Mouse (Mus musculus) liver, embryonic 12.5 days (tissue): ENCODE measurements around the gene Abcb7. TPM values are rescaled to one million over a fixed set of nuclear protein-coding genes. Genes with fewer than 3 reads are reported as not detected.

Experiments used
- ATAC-seq: fragments of 200-750 bp; cut with Nextera tagmentation; 2 replicates; pipeline ENCODE4 v1.8.0; 2017; ENCODE audit warnings: moderate number of reproducible peaks, mild to moderate bottlenecking, moderate library complexity
- H3K27ac ChIP-seq: fragments of 300-500 bp; sonication (generic); 2 replicates; pipeline ENCODE4 v1.5.1; 2016; ENCODE audit warnings: mild to moderate bottlenecking
- H3K27me3 ChIP-seq: fragments of 300-500 bp; sonication (generic); replicated peaks from 2 replicates; pipeline ENCODE4 v1.6.1; 2016; ENCODE audit warnings: mild to moderate bottlenecking, moderate library complexity
- H3K36me3 ChIP-seq: fragments of 300-500 bp; sonication (generic); 2 replicates; pipeline ENCODE4 v1.6.1; 2016; ENCODE audit warnings: mild to moderate bottlenecking, moderate library complexity
- H3K4me1 ChIP-seq: fragments of 300-500 bp; sonication (generic); 2 replicates; pipeline ENCODE4 v1.6.1; 2016
- H3K4me2 ChIP-seq: fragments of 300-500 bp; sonication (generic); 2 replicates; pipeline ENCODE4 v1.6.1; 2016; ENCODE audit warnings: mild to moderate bottlenecking, moderate library complexity
- H3K4me3 ChIP-seq: fragments of 300-500 bp; sonication (generic); 2 replicates; pipeline ENCODE4 v1.5.1; 2016; ENCODE audit warnings: mild to moderate bottlenecking, moderate library complexity
- H3K9ac ChIP-seq: fragments of 300-500 bp; sonication (generic); 2 replicates; pipeline ENCODE4 v1.6.1; 2016; ENCODE audit warnings: mild to moderate bottlenecking, moderate library complexity
- H3K9me3 ChIP-seq: fragments of 300-500 bp; sonication (generic); replicated peaks from 2 replicates; pipeline ENCODE4 v1.6.1; 2016; ENCODE audit warnings: mild to moderate bottlenecking, moderate library complexity
- WGBS: fragments of 180-500 bp; shearing (Covaris S2); methylation state at CpG from one replicate; pipeline ENCODE4 v1.1.7; 2016; ENCODE audit not compliant: insufficient replicate concordance; 5-methylcytosine and 5-hydroxymethylcytosine counted together
- polyA plus RNA-seq: library from polyadenylated mRNA; unstranded; fragments of >200 nt; fragmentation: Nextera tagmentation; extraction: Ambion mirVana; gene quantifications from 2 replicates; pipeline ENCODE4 v1.2.1, GENCODE M21; 2016

Gene Abcb7
- 12.1 and 13.2 TPM in 2 replicates for polyA plus RNA-seq

DNA sequence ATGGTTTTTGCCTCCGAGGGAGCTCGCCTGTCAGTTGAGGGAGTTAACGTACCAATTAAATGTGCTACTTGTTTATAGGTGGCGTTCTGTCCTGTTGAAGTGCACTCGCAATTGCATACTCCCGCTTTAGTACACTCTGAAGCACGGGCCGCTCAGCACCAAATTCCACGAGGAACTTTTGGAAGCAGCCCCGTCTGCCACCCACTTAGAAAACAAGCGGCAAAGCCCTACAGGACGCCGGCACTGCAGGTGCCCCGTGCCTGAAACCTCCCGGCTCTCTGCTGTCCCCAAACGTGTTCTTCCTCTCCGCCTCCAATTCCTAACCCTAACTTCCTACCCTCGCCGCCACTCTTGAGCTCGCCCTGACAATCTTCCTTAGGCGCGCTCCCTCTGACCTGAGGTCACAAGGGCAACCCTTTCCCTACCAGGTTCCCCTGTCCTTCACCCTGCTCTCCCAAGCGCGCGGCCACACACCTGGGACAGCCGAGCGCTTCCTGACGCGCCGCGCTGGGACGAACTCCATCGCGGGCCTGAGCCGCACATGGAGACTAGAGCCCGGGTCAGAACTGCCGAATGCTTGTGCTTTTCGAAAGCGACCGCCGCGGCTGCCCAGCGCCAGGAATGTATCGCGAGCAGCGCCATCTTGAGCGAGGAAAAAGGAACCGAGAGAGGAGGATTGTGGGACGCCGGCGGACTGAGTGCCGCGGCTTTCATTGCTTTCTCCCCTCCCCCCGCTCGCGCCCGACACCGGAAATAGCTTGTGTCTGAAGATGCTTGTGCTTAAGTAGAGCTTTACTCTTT is at the start of gene Abcb7:
Gene Abcb7 (minus strand): TSS at position 674 of the 801 bp plus-strand sequence.
- Histone ChIP-seq H3K4me1 (0 out of 2 replicates have a peak, but pooled peaks cover 2% of the 10 kb centered on the region), H3K9ac (peak within 1 kb of the TSS; percentile 82), H3K27ac (peak within 1 kb of the TSS; percentile 92), H3K4me3 (peak within 1 kb of the TSS; percentile 72), H3K9me3 (no peaks in the 10 kb centered on the region), H3K27me3 (peaks cover 14% of the 10 kb centered on the region), H3K4me2 (peak within 1 kb of the TSS; percentile 60), H3K36me3 (no peaks in the 10 kb centered on the region)
- peak; percentile 92 for ATAC-seq
- 10% methylated on average over 52 of the region's 58 CpGs for WGBS

DNA sequence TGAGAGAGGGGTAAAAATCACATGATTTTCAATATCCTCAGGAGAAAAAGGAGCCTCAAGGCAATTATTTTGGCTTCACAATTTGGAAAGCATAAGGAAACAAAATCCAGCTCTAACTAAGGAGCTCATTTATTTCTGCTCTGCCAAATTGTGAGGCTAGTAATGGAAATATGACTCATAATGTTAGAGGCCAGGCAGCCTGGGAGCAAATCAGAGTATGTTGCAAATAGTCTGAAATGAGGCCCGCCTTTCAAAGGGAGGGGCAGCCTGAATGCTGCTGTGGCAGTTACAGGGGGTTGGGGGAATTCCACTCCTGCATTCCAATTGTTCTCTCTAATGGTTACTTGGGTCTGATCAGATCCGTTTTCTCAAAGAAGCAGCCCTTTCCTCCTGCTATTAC is 48.1 kb upstream of the Abcb7 start:
- Histone ChIP-seq H3K4me2 (no peak overlapping the region), H3K36me3 (no peaks in the 10 kb centered on the region), H3K9ac (no peak overlapping the region), H3K27ac (no peak overlapping the region), H3K9me3 (no peaks in the 10 kb centered on the region), H3K4me3 (no peak overlapping the region), H3K27me3 (no peaks in the 10 kb centered on the region), H3K4me1 (no peaks in the 10 kb centered on the region)
- no peak for ATAC-seq
- WGBS: 45% methylated on average over 2 of the region's 2 CpGs

GRCm38 (mm10) chrX:104452433-104452832 is 38.8 kb upstream of the Abcb7 start:
- Histone ChIP-seq H3K36me3 (no peaks in the 10 kb centered on the region), H3K4me2 (no peak overlapping the region), H3K4me1 (no peaks in the 10 kb centered on the region), H3K9ac (no peak overlapping the region), H3K27me3 (0 out of 2 replicates have a peak, but pooled peaks cover 4% of the 10 kb centered on the region), H3K4me3 (no peak overlapping the region), H3K27ac (no peak overlapping the region), H3K9me3 (no peaks in the 10 kb centered on the region)
- no peak for ATAC-seq
- WGBS: 48% methylated on average over 1 of the region's 1 CpGs

GRCm38 (mm10) chrX:104433456-104433855 is 19.8 kb upstream of the Abcb7 start:
- Histone ChIP-seq H3K9me3 (no peaks in the 10 kb centered on the region), H3K27ac (no peak overlapping the region), H3K4me1 (no peaks in the 10 kb centered on the region), H3K4me3 (no peak overlapping the region), H3K4me2 (no peak overlapping the region), H3K27me3 (0 out of 2 replicates have a peak, but pooled peaks cover 8% of the 10 kb centered on the region), H3K36me3 (no peaks in the 10 kb centered on the region), H3K9ac (no peak overlapping the region)
- 40% methylated on average over 1 of the region's 1 CpGs for WGBS
- no peak for ATAC-seq

- ATAC-seq: no peak
- Histone ChIP-seq H3K4me3 (no peak overlapping the region), H3K9ac (no peak overlapping the region), H3K9me3 (no peaks in the 10 kb centered on the region), H3K27me3 (0 out of 2 replicates have a peak, but pooled peaks cover 5% of the 10 kb centered on the region), H3K4me1 (no peaks in the 10 kb centered on the region), H3K4me2 (no peak overlapping the region), H3K27ac (no peak overlapping the region), H3K36me3 (no peaks in the 10 kb centered on the region)
- 19% methylated on average over 3 of the region's 3 CpGs for WGBS
These were observed 14.5 kb upstream of the Abcb7 start for GRCm38 (mm10) chrX:104428108-104428507.

- H3K4me3 ChIP-seq: peak overlapping the region; percentile 72
- H3K27ac ChIP-seq: 0 out of 2 replicates have a peak overlapping the region, but pooled peaks have one; percentile 20
- H3K36me3 ChIP-seq: no peaks in the 10 kb centered on the region
- H3K9ac ChIP-seq: peak overlapping the region; percentile 82; the same call in 1 of the 2 replicates
- peak overlapping the region; percentile 60 for H3K4me2 ChIP-seq
- H3K27me3 ChIP-seq: peaks cover 14% of the 10 kb centered on the region
- H3K9me3 ChIP-seq: no peaks in the 10 kb centered on the region
- 33% methylated on average over 7 of the region's 7 CpGs for WGBS
- no peak for ATAC-seq
- H3K4me1 ChIP-seq: no peaks in the 10 kb centered on the region
These were observed 339 bp upstream of the Abcb7 start for GRCm38 (mm10) chrX:104413995-104414394.

DNA sequence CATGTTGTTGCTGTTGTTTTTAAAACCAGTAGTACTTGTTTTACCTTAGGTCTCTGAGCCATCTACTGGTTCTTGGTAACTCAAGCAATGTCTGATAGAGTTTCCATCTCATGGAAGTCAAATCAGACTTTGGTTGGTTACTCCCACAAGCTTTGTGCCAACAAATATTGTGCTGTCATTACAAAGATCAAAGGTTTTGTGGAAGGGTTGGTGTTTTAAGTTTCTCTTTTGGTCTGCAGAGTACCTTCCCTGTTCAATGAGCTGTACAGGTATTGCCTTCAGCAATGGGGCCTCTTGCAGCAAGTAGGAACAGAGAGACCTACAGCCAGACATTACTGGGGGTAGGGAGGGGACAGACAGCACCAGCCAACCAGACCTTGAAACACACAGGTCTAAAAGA is 5.5 kb downstream of the Abcb7 start:
- H3K4me2 ChIP-seq: no peak overlapping the region

DNA sequence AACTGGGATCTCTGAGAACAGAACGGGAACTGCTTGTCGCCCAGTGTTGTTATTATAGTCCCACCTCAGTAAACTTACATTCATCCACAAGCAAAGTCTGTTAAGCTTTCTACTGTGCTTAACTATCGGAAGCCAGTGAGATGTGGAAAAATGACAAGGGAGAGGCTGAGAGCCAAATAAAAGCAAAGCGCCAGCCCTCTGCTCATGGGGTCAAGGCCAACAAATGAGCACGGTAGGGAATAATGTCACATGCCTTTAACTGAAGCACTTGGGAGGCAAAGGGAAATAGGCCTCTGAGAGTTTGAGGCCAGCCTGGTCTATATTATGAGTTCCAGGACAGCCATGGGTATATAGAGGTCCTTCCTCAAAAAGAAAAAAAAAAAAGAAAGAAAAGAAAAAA is 11.2 kb downstream of the Abcb7 start:
- Histone ChIP-seq H3K36me3 (no peaks in the 10 kb centered on the region), H3K27ac (no peak overlapping the region), H3K9ac (no peak overlapping the region), H3K4me2 (no peak overlapping the region), H3K4me1 (no peaks in the 10 kb centered on the region), H3K27me3 (no peaks in the 10 kb centered on the region), H3K4me3 (no peak overlapping the region), H3K9me3 (no peaks in the 10 kb centered on the region)
- ATAC-seq: no peak
- 75% methylated on average over 5 of the region's 5 CpGs for WGBS

More for the DNA sequence above, 5.5 kb downstream of the Abcb7 start:
- H3K36me3 ChIP-seq: no peaks in the 10 kb centered on the region
- peaks cover 2% of the 10 kb centered on the region for H3K27me3 ChIP-seq
- no peak overlapping the region for H3K4me3 ChIP-seq
- peaks cover 7% of the 10 kb centered on the region; the same call in 1 of the 2 replicates for H3K4me1 ChIP-seq
- no peak overlapping the region for H3K9ac ChIP-seq
- H3K9me3 ChIP-seq: no peaks in the 10 kb centered on the region
- no peak overlapping the region for H3K27ac ChIP-seq
- no peak for ATAC-seq

DNA sequence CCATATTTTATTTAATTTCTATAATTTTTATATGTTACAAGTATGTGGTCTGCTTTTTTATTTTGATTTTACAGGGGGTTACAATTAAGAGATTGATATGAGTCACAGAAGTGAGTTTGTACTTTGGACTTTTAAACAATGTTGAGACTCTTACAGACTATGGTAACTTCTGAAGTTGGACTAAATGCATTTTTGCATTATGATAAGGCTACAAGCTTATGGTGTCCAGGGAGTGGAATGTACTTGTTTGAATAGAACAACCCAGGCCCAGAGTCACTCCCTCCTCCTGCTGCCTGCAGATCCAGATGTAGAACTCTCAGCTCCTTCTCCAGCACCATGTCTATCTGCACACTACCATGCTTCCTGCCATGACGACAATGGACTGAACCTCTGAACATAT is 12.5 kb downstream of the Abcb7 start:
- Histone ChIP-seq H3K27me3 (no peaks in the 10 kb centered on the region), H3K4me3 (no peak overlapping the region), H3K36me3 (no peaks in the 10 kb centered on the region), H3K9me3 (no peaks in the 10 kb centered on the region), H3K4me1 (no peaks in the 10 kb centered on the region), H3K4me2 (no peak overlapping the region), H3K27ac (no peak overlapping the region), H3K9ac (no peak overlapping the region)
- WGBS: 61% methylated on average over 1 of the region's 1 CpGs
- ATAC-seq: no peak

- ATAC-seq: no peak
- Histone ChIP-seq H3K9ac (no peak overlapping the region), H3K27me3 (no peaks in the 10 kb centered on the region), H3K27ac (no peak overlapping the region), H3K4me3 (no peak overlapping the region), H3K36me3 (no peaks in the 10 kb centered on the region), H3K4me1 (no peaks in the 10 kb centered on the region), H3K4me2 (no peak overlapping the region), H3K9me3 (no peaks in the 10 kb centered on the region)
- 66% methylated on average over 1 of the region's 1 CpGs for WGBS
These were observed 16.1 kb downstream of the Abcb7 start for GRCm38 (mm10) chrX:104397526-104397925.

GRCm38 (mm10) chrX:104359686-104360085 is 54.0 kb downstream of the Abcb7 start:
- no peak overlapping the region for H3K9ac ChIP-seq
- H3K4me1 ChIP-seq: 0 out of 2 replicates have a peak, but pooled peaks cover 7% of the 10 kb centered on the region
- H3K27me3 ChIP-seq: no peaks in the 10 kb centered on the region
- no peaks in the 10 kb centered on the region for H3K9me3 ChIP-seq
- no peak overlapping the region for H3K4me3 ChIP-seq
- H3K4me2 ChIP-seq: no peak overlapping the region
- no peak overlapping the region for H3K27ac ChIP-seq
- ATAC-seq: no peak
- no peaks in the 10 kb centered on the region for H3K36me3 ChIP-seq

- 59% methylated on average over 1 of the region's 1 CpGs for WGBS
- H3K4me3 ChIP-seq: no peak overlapping the region
- no peaks in the 10 kb centered on the region for H3K27me3 ChIP-seq
- H3K4me2 ChIP-seq: no peak overlapping the region
- no peaks in the 10 kb centered on the region for H3K4me1 ChIP-seq
- H3K9me3 ChIP-seq: no peaks in the 10 kb centered on the region
- no peaks in the 10 kb centered on the region for H3K36me3 ChIP-seq
- H3K27ac ChIP-seq: no peak overlapping the region
- no peak for ATAC-seq
- H3K9ac ChIP-seq: no peak overlapping the region
These were observed 57.8 kb downstream of the Abcb7 start for GRCm38 (mm10) chrX:104355842-104356241.
